Comparison of ENCODE assay signal across 18 mouse cellular contexts in genomic region chr15:12732613-12733012, GRCm38 (mm10). TPM values are rescaled to one million over a fixed set of nuclear protein-coding genes. Genes with fewer than 3 reads are reported as not detected.
A peak's percentile ranks its signal among the peaks of the same experiment; 100 is the strongest.
DNase-seq lines count a peak whose midpoint lies in the region; ATAC-seq and TF ChIP-seq lines count a peak whose summit lies in the region.
"Had no signal": no experiment of that assay in that cellular context is flagged by ENCODE, and none has a peak within 500 bp of the region (broad histone marks: within the 10 kb centered on the region; RNA-seq: fewer than 3 reads in every experiment).

No protein-coding gene starts in this region.

- H3K36me3 ChIP-seq in heart, embryonic 13.5 days: no peaks in the 10 kb centered on the region
- H3K36me3 ChIP-seq in heart, postnatal 0 days (replicated peaks; ENCODE audit: control insufficient read depth, insufficient read depth, low read length): 0 out of 2 replicates have a peak, but pooled peaks cover 6% of the 10 kb centered on the region
- no peaks in the 10 kb centered on the region for H3K36me3 ChIP-seq in heart, embryonic 12.5 days
- H3K36me3 ChIP-seq: embryonic facial prominence, embryonic 12.5 days; forebrain, embryonic 15.5 days; hindbrain, embryonic 15.5 days; kidney, embryonic 15.5 days had no signal

- TF ChIP-seq CTCF in heart, postnatal 0 days (IDR thresholded peaks at IDR 0.05; ENCODE audit: low read depth): no peak

- no peak for TF ChIP-seq EP300 in heart, postnatal 0 days (IDR thresholded peaks at IDR 0.05; ENCODE audit: low read depth)

- peaks cover 48% of the 10 kb centered on the region for H3K4me1 ChIP-seq in heart, embryonic 13.5 days
- H3K4me1 ChIP-seq in heart, postnatal 0 days (ENCODE audit: control insufficient read depth, insufficient read depth): peaks cover 19% of the 10 kb centered on the region; the same call in 1 of the 2 replicates
- peaks cover 25% of the 10 kb centered on the region for H3K4me1 ChIP-seq in heart, embryonic 12.5 days (replicated peaks)
- H3K4me1 ChIP-seq: forebrain, embryonic 15.5 days; hindbrain, embryonic 15.5 days; kidney, embryonic 15.5 days had no signal

- H3K4me2 ChIP-seq in heart, embryonic 13.5 days: peak overlapping the region; percentile 41
- H3K4me2 ChIP-seq in heart, postnatal 0 days (ENCODE audit: low read depth, low read length): no peak overlapping the region
- no peak overlapping the region for H3K4me2 ChIP-seq in heart, embryonic 12.5 days
- H3K4me2 ChIP-seq: embryonic facial prominence, embryonic 12.5 days; forebrain, embryonic 15.5 days; hindbrain, embryonic 15.5 days; kidney, embryonic 15.5 days had no signal

- H3K4me3 ChIP-seq in heart, embryonic 13.5 days: no peak overlapping the region
- H3K4me3 ChIP-seq in heart, postnatal 0 days (ENCODE audit: low read depth, low read length): no peak overlapping the region
- no peak overlapping the region for H3K4me3 ChIP-seq in heart, embryonic 12.5 days
- H3K4me3 ChIP-seq: embryonic facial prominence, embryonic 12.5 days; forebrain, embryonic 15.5 days; hindbrain, embryonic 15.5 days; kidney, embryonic 15.5 days had no signal

- 0 out of 2 replicates have a peak overlapping the region, but pooled peaks have one; percentile 28 for H3K9ac ChIP-seq in heart, embryonic 13.5 days
- no peak overlapping the region for H3K9ac ChIP-seq in heart, postnatal 0 days (replicated peaks; ENCODE audit: low read depth, low read length)
- no peak overlapping the region for H3K9ac ChIP-seq in heart, embryonic 12.5 days
- H3K9ac ChIP-seq: embryonic facial prominence, embryonic 12.5 days; forebrain, embryonic 15.5 days; hindbrain, embryonic 15.5 days; kidney, embryonic 15.5 days had no signal

- H3K9me3 ChIP-seq in heart, embryonic 13.5 days: no peaks in the 10 kb centered on the region
- no peaks in the 10 kb centered on the region for H3K9me3 ChIP-seq in heart, postnatal 0 days (replicated peaks; ENCODE audit: control insufficient read depth, low read length)
- no peaks in the 10 kb centered on the region for H3K9me3 ChIP-seq in heart, embryonic 12.5 days (replicated peaks)
- H3K9me3 ChIP-seq: embryonic facial prominence, embryonic 12.5 days; forebrain, embryonic 15.5 days; hindbrain, embryonic 15.5 days; kidney, embryonic 15.5 days had no signal

- peaks cover 6% of the 10 kb centered on the region; the same call in 1 of the 2 replicates for H3K27me3 ChIP-seq in heart, embryonic 13.5 days (replicated peaks)
- H3K27me3 ChIP-seq in heart, postnatal 0 days (ENCODE audit: control insufficient read depth, insufficient read depth, low read length): no peaks in the 10 kb centered on the region
- 0 out of 2 replicates have a peak, but pooled peaks cover 1% of the 10 kb centered on the region for H3K27me3 ChIP-seq in heart, embryonic 12.5 days (replicated peaks)
- H3K27me3 ChIP-seq: forebrain, embryonic 15.5 days; hindbrain, embryonic 15.5 days had no signal

- no peak for ATAC-seq in heart, embryonic 13.5 days (ENCODE audit: extremely low read depth, insufficient number of reproducible peaks, low FRiP score, low TSS enrichment)
- ATAC-seq in heart, postnatal 0 days (ENCODE audit: insufficient read depth, low read depth): peak; percentile 53
- no peak for ATAC-seq in heart, embryonic 12.5 days (ENCODE audit: insufficient number of reproducible peaks, low FRiP score)
- ATAC-seq: forebrain, embryonic 15.5 days; intestine, embryonic 16.5 days had no signal

- DNase-seq in gastrocnemius, adult 18-20 months (ENCODE audit: low spot score): peak; percentile 21
- no peak for DNase-seq in gastrocnemius, postnatal 4 days (ENCODE audit: low spot score in 2 of 2)
- no peak for DNase-seq in heart, postnatal 25 days (ENCODE audit: low spot score)
- peak; percentile 60 for DNase-seq in heart, postnatal 0 days (ENCODE audit: low spot score)
- no peak for DNase-seq in MN1 (ENCODE audit: low spot score)
- DNase-seq: adrenal gland, adult 8-10 months; cerebellum, adult 11-12 months; cerebellum, adult 9-10 months; cerebellum, postnatal 25 days; kidney, adult 2 months; kidney, postnatal 14 days had no signal

- WGBS in heart, embryonic 13.5 days: 45% methylated on average over 11 of the region's 11 CpGs
- WGBS in heart, postnatal 0 days: 38% methylated on average over 11 of the region's 11 CpGs
- WGBS in heart, embryonic 12.5 days: 62% methylated on average over 11 of the region's 11 CpGs

- intact Hi-C loops in heart, postnatal 25 days (cut with DNase I): no loop called here

- H3K27ac ChIP-seq in heart, embryonic 13.5 days (replicated peaks): peak overlapping the region; percentile 13; the same call in 1 of the 2 replicates
- peak overlapping the region; percentile 74 for H3K27ac ChIP-seq in heart, postnatal 0 days (ENCODE audit: low read depth)
- H3K27ac ChIP-seq in heart, embryonic 12.5 days (ENCODE audit: poor library complexity, severe bottlenecking): no peak overlapping the region
- H3K27ac ChIP-seq: embryonic facial prominence, embryonic 12.5 days; forebrain, embryonic 15.5 days; hindbrain, embryonic 15.5 days; kidney, embryonic 15.5 days had no signal

RNA-seq across cellular contexts. Expression of gene Pdzd2, which starts 7.1 kb away (rescaled TPM):
- 10 to 100 TPM; 14.1 to 16.3 TPM for total RNA-seq in gastrocnemius, adult 18-20 months (2021)
- total RNA-seq in gastrocnemius, postnatal 4 days (2021): 10 to 100 TPM; 50.8 to 58.0 TPM
- 11.9 and 14.5 TPM in 2 replicates for polyA plus RNA-seq in heart, embryonic 13.5 days (2015; fragmentation: Nextera tagmentation; extraction: Ambion mirVana)
- total RNA-seq in heart, postnatal 25 days (2021): 100 to 1,000 TPM in 1 of 2 experiments, 10 to 100 TPM in 1; 93.0 to 118 TPM
- total RNA-seq in heart, postnatal 0 days (2014; rRNA removed; ENCODE audit: low replicate concordance): 82.8 and 86.0 TPM in 2 replicates
- polyA plus RNA-seq in heart, postnatal 0 days (2015; fragmentation: Nextera tagmentation; extraction: Ambion mirVana): 26.3 and 36.1 TPM in 2 replicates
- polyA plus RNA-seq in heart, embryonic 12.5 days (2016; fragmentation: Nextera tagmentation; extraction: Ambion mirVana): 14.2 and 14.4 TPM in 2 replicates

Comparison
In these comparisons a context has a peak if more than half of its experiments do, and no peak if none do; other contexts are left out.
1. DNase-seq: peak in gastrocnemius, adult 18-20 months (single experiment) and heart, postnatal 0 days (single experiment); none in gastrocnemius, postnatal 4 days (0 of 2), heart, postnatal 25 days (single experiment) and MN1 (single experiment).